Mouse (Mus musculus) midbrain, embryonic 10.5 days (tissue): Measurements from ENCODE around the gene Il19. TPM values are rescaled to one million over a fixed set of nuclear protein-coding genes. Genes with fewer than 3 reads are reported as not detected.

ENCODE experiments used
- DNase-seq: peaks from one replicate; pipeline ENCODE4 v3.0.0-alpha.2; 2017; ENCODE audit warnings: low spot score
- H3K27ac ChIP-seq: fragments of 300-500 bp; sonication (generic); replicated peaks from 2 replicates; pipeline ENCODE4 v1.5.1; 2016; ENCODE audit warnings: mild to moderate bottlenecking
- H3K27me3 ChIP-seq: fragments of 300-500 bp; sonication (generic); 2 replicates; pipeline ENCODE4 v1.6.1; 2016; ENCODE audit warnings: low read depth, mild to moderate bottlenecking; ENCODE audit not compliant: poor library complexity, severe bottlenecking
- H3K36me3 ChIP-seq: fragments of 300-500 bp; sonication (generic); 2 replicates; pipeline ENCODE4 v1.6.1; 2016; ENCODE audit warnings: mild to moderate bottlenecking, moderate library complexity
- H3K4me1 ChIP-seq: fragments of 300-500 bp; sonication (generic); 2 replicates; pipeline ENCODE4 v1.6.1; 2016
- H3K4me3 ChIP-seq: fragments of 300-500 bp; sonication (generic); 2 replicates; pipeline ENCODE4 v1.5.1; 2016; ENCODE audit warnings: mild to moderate bottlenecking, moderate library complexity
- H3K9me3 ChIP-seq: fragments of 300-500 bp; sonication (generic); replicated peaks from 2 replicates; pipeline ENCODE4 v1.6.1; 2016; ENCODE audit warnings: mild to moderate bottlenecking
- WGBS: fragments of 180-500 bp; shearing (Covaris S2); methylation state at CpG from one replicate; pipeline ENCODE4 v1.1.7; 2016; 5-methylcytosine and 5-hydroxymethylcytosine counted together
- polyA plus RNA-seq: library from polyadenylated mRNA; unstranded; fragments of >200 nt; fragmentation: Nextera tagmentation; extraction: Ambion mirVana; gene quantifications from 2 replicates; pipeline ENCODE4 v1.2.1, GENCODE M21; 2016

The Il19 gene
- polyA plus RNA-seq = 0.14 TPM in 1 of 2 replicates, not detected in the other

DNA sequence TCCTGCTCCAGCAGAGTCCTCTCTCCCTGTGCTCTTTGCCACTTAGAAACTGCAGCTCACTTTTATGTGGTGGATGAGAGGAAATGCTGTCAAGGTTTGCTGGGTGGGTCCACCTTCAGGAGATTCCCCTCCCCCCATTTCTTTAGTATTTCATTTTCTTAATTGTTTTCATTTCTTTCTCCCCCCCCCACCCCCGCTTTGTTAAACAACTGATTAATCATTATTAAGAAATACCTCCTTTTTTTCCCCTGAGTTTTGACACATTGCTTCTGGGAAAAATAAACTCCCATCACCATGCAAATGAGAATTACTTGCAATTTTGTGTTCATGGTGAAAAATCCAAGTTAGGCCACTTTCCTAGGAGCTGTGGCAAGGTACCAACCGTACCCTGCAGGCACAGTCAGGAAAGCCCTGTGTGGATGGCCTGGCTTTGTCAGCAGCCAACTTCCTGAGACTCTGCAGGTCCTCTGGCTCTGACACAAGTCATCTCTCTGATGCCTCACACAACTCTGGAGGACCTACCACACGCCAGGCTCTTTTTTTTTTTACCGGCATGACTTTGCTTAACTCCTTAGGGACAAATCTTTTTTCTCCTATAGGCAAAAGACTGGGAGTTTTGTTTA is at the start of gene Il19:
TSS of gene Il19 (minus strand) at position 51 of the 623 bp plus-strand sequence.
- Histone ChIP-seq H3K36me3 (no peaks in the 10 kb centered on the region), H3K27ac (no peak within 1 kb of the TSS), H3K4me1 (peaks cover 16% of the 10 kb centered on the region), H3K9me3 (no peaks in the 10 kb centered on the region), H3K4me3 (no peak within 1 kb of the TSS), H3K27me3 (no peaks in the 10 kb centered on the region)
- WGBS = 71% methylated on average over 4 of the region's 4 CpGs
- DNase-seq = no peak

GRCm38 (mm10) chr1:130989331-130989730 is 49.4 kb upstream of the Il19 start:
- no peaks in the 10 kb centered on the region for H3K4me1 ChIP-seq
- H3K27me3 ChIP-seq = no peaks in the 10 kb centered on the region
- 87% methylated on average over 3 of the region's 3 CpGs for WGBS
- H3K27ac ChIP-seq = no peak overlapping the region
- H3K9me3 ChIP-seq = no peaks in the 10 kb centered on the region
- no peaks in the 10 kb centered on the region for H3K36me3 ChIP-seq
- no peak for DNase-seq
- no peak overlapping the region for H3K4me3 ChIP-seq

- no peaks in the 10 kb centered on the region for H3K9me3 ChIP-seq
- no peak overlapping the region for H3K4me3 ChIP-seq
- no peak for DNase-seq
- no peak overlapping the region for H3K27ac ChIP-seq
- no peaks in the 10 kb centered on the region for H3K4me1 ChIP-seq
- no peaks in the 10 kb centered on the region for H3K27me3 ChIP-seq
- no peaks in the 10 kb centered on the region for H3K36me3 ChIP-seq
Observed at GRCm38 (mm10) chr1:130987418-130987817, 47.5 kb upstream of the Il19 start.

DNA sequence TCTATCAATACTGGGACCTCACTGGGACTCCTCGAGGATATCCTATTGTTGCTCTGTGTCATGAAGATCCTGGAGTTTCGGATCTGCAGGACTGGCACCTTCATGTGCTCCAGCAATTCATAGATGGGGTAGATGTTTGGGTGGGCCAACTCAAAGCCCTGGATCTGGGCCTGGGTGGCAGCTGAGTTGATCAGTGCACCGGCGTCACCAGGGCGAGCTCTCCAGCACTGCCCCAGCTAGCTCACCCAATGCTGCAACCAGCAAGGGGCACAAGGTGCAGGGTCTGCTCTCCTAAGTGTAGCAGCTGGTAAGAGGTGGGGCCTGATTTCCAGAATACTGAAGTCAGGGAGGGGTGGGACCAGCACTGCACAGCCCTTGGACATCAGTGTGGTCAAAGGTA is 47.1 kb upstream of the Il19 start:
- Histone ChIP-seq H3K9me3 (no peaks in the 10 kb centered on the region), H3K4me1 (no peaks in the 10 kb centered on the region), H3K27ac (no peak overlapping the region), H3K4me3 (no peak overlapping the region), H3K36me3 (no peaks in the 10 kb centered on the region), H3K27me3 (no peaks in the 10 kb centered on the region)
- no peak for DNase-seq
- WGBS = 88% methylated on average over 5 of the region's 5 CpGs

GRCm38 (mm10) chr1:130984441-130984840 is 44.5 kb upstream of the Il19 start:
- Histone ChIP-seq H3K4me1 (no peaks in the 10 kb centered on the region), H3K27ac (no peak overlapping the region), H3K27me3 (no peaks in the 10 kb centered on the region), H3K9me3 (no peaks in the 10 kb centered on the region), H3K4me3 (no peak overlapping the region), H3K36me3 (no peaks in the 10 kb centered on the region)
- WGBS = 63% methylated on average over 7 of the region's 7 CpGs
- no peak for DNase-seq

- no peaks in the 10 kb centered on the region for H3K36me3 ChIP-seq
- peak; percentile 26 for DNase-seq
- no peaks in the 10 kb centered on the region for H3K9me3 ChIP-seq
- H3K27ac ChIP-seq = no peak overlapping the region
- no peaks in the 10 kb centered on the region for H3K4me1 ChIP-seq
- H3K4me3 ChIP-seq = no peak overlapping the region
- 62% methylated on average over 1 of the region's 1 CpGs for WGBS
- H3K27me3 ChIP-seq = no peaks in the 10 kb centered on the region
Observed at GRCm38 (mm10) chr1:130979455-130979854, 39.5 kb upstream of the Il19 start.

- Histone ChIP-seq H3K9me3 (no peaks in the 10 kb centered on the region), H3K27me3 (no peaks in the 10 kb centered on the region), H3K4me3 (no peak overlapping the region), H3K27ac (no peak overlapping the region), H3K4me1 (no peaks in the 10 kb centered on the region), H3K36me3 (no peaks in the 10 kb centered on the region)
- 88% methylated on average over 6 of the region's 6 CpGs for WGBS
- no peak for DNase-seq
Observed at GRCm38 (mm10) chr1:130963891-130964290, 24.0 kb upstream of the Il19 start.

DNA sequence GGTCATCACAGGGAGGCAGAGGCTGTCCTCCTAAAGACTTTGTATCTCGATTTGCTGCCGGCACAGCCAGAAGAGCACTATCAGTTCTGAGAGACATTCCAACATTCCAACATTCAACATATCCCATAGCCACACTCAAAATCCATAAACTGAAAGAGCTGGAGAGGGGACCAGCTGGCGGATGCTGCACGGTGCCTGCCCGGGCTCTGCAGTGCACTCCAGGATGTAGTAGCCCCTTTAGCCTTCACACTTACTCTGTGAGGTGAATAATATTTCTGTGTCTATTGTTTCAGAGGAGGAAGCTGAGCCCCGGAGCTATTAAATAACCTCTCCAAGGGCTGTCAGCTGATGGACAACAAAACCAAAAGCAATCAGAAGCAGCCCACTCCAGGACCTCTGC is 7.0 kb upstream of the Il19 start:
- no peaks in the 10 kb centered on the region for H3K36me3 ChIP-seq
- no peaks in the 10 kb centered on the region for H3K4me1 ChIP-seq
- no peak for DNase-seq
- no peaks in the 10 kb centered on the region for H3K9me3 ChIP-seq
- WGBS = 82% methylated on average over 6 of the region's 6 CpGs
- no peaks in the 10 kb centered on the region for H3K27me3 ChIP-seq
- no peak overlapping the region for H3K27ac ChIP-seq
- no peak overlapping the region for H3K4me3 ChIP-seq

DNA sequence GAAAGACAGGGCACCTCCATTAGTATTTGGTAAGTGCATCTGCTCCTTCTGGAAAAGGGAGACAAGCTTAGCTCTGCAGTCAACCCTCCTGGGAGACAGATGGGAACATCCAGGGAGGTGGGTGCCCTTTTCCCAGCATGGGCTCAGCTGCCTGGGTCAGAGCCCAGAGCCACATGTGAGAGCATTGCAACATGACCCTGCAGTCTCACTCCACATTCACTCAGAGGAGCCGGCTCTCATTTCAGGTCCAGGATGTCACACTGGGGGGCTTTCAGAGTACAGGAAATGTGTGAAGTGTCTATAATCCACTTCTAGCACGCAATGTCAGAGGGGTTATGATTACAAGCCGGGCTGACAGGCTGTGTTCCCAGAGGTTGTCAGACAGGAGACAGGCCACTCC is 1.9 kb upstream of the Il19 start:
- 73% methylated on average over 3 of the region's 3 CpGs for WGBS
- no peaks in the 10 kb centered on the region for H3K9me3 ChIP-seq
- no peaks in the 10 kb centered on the region for H3K36me3 ChIP-seq
- no peak overlapping the region for H3K4me3 ChIP-seq
- DNase-seq = no peak
- peaks cover 9% of the 10 kb centered on the region for H3K4me1 ChIP-seq
- H3K27me3 ChIP-seq = no peaks in the 10 kb centered on the region
- no peak overlapping the region for H3K27ac ChIP-seq

DNA sequence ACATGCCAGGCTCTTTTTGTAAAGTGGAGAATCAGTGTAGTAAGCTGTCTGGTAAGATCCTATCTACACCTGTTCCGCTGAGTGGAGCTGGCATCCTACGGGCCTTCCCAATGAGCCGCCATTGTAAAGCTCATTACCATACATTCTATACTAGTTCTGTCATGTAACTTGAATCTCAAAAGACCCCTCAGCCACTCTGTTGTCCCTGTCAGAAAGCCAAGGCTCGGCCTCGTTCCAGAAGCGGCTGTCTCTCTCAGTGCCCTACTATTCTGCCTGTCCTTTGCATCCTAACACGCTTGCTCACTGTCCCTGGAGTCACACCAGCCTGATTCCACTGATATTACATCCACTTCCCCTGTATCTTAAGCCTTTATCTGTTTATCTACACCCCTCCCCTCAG is 1.7 kb downstream of the Il19 start:
- Histone ChIP-seq H3K36me3 (no peaks in the 10 kb centered on the region), H3K4me1 (peaks cover 16% of the 10 kb centered on the region), H3K27ac (no peak overlapping the region), H3K9me3 (no peaks in the 10 kb centered on the region), H3K4me3 (no peak overlapping the region), H3K27me3 (no peaks in the 10 kb centered on the region)
- WGBS = 81% methylated on average over 7 of the region's 7 CpGs
- no peak for DNase-seq

GRCm38 (mm10) chr1:130937170-130937569 is 2.7 kb downstream of the Il19 start:
- no peaks in the 10 kb centered on the region for H3K36me3 ChIP-seq
- no peak for DNase-seq
- no peak overlapping the region for H3K4me3 ChIP-seq
- no peaks in the 10 kb centered on the region for H3K9me3 ChIP-seq
- 93% methylated on average over 4 of the region's 4 CpGs for WGBS
- no peaks in the 10 kb centered on the region for H3K27me3 ChIP-seq
- H3K27ac ChIP-seq = no peak overlapping the region
- H3K4me1 ChIP-seq = peaks cover 16% of the 10 kb centered on the region

- DNase-seq = peak; percentile 27
- 47% methylated on average over 6 of the region's 6 CpGs for WGBS
- Histone ChIP-seq H3K27me3 (no peaks in the 10 kb centered on the region), H3K4me3 (no peak overlapping the region), H3K9me3 (no peaks in the 10 kb centered on the region), H3K27ac (0 out of 2 replicates have a peak overlapping the region, but pooled peaks have one; percentile 46), H3K4me1 (peaks cover 16% of the 10 kb centered on the region), H3K36me3 (no peaks in the 10 kb centered on the region)
Observed at GRCm38 (mm10) chr1:130936351-130936750, 3.6 kb downstream of the Il19 start.

DNA sequence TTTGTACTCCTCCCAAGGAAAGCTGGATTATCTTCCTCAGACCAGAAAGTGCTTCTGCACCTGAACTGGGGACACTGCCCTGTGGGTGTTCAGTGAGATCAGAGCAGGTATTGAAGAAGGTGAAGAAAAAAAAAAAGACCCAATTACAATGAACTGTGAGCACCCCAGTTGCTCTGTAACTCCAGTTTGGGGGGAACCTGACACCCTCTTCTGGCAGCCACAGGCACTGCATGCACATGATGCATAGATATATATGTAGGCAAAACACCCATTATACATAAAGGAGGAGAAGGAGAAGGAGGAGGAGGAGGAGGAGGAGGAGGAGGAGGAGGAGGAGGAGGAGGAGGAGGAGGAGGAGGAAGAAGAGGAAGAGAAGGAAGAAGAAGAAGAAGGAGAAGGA is 13.4 kb downstream of the Il19 start:
- no peak overlapping the region for H3K4me3 ChIP-seq
- no peaks in the 10 kb centered on the region for H3K4me1 ChIP-seq
- no peaks in the 10 kb centered on the region for H3K36me3 ChIP-seq
- no peaks in the 10 kb centered on the region for H3K27me3 ChIP-seq
- no peak for DNase-seq
- no peak overlapping the region for H3K27ac ChIP-seq
- no peaks in the 10 kb centered on the region for H3K9me3 ChIP-seq
